Mouse (Mus musculus) olfactory bulb, adult 2 months (tissue): Measurements from ENCODE around the gene H2-Q4.

Source experiments
- CTCF ChIP-seq: fragments of 200-500 bp; IDR thresholded peaks from 2 replicates; pipeline ENCODE4 v1.5.1; 2012; ENCODE audit warnings: low read depth, mild to moderate bottlenecking, low read length, moderate library complexity; ENCODE audit not compliant: insufficient read depth
- POLR2A ChIP-seq: fragments of 200-500 bp; IDR thresholded peaks from 2 replicates; pipeline ENCODE4 v1.6.1; 2012; ENCODE audit warnings: mild to moderate bottlenecking, low read depth, low read length, moderate library complexity; ENCODE audit not compliant: insufficient read depth

- TF ChIP-seq POLR2A (no peak), CTCF (no peak)
Observed at GRCm38 (mm10) chr17:35342071-35342671, 37.2 kb upstream of the H2-Q4 start, which contains the start of gene H2-Q2.
